Mouse (Mus musculus) lung, postnatal 0 days (tissue): ENCODE results near the gene Hmx2. TPM values are rescaled to one million over a fixed set of nuclear protein-coding genes. Genes with fewer than 3 reads are reported as not detected.

Experiments used
- ATAC-seq: fragments of 200-750 bp; cut with Nextera tagmentation; 2 replicates; pipeline ENCODE4 v1.8.0; 2017; ENCODE audit warnings: moderate library complexity
- DNase-seq: peaks from one replicate; pipeline ENCODE4 v3.0.0-alpha.2; 2016; ENCODE audit warnings: low spot score
- H3K27ac ChIP-seq: fragments of 300-500 bp; sonication (generic); 2 replicates; pipeline ENCODE4 v1.5.1; 2014; ENCODE audit warnings: antibody characterized with exemption, mild to moderate bottlenecking, low read length, mixed read lengths
- H3K27me3 ChIP-seq: fragments of 300-500 bp; sonication (generic); replicated peaks from 2 replicates; pipeline ENCODE4 v1.6.1; 2014; ENCODE audit warnings: low read length, mixed read lengths; ENCODE audit not compliant: insufficient read depth
- H3K36me3 ChIP-seq: fragments of 300-500 bp; sonication (generic); 2 replicates; pipeline ENCODE4 v1.6.1; 2014; ENCODE audit warnings: low read length, mixed read lengths; ENCODE audit not compliant: insufficient read depth
- H3K4me1 ChIP-seq: fragments of 300-500 bp; sonication (generic); 2 replicates; pipeline ENCODE4 v1.6.1; 2014; ENCODE audit warnings: antibody characterized with exemption, low read depth, low read length, mixed read lengths; ENCODE audit not compliant: insufficient read depth
- H3K4me2 ChIP-seq: fragments of 300-500 bp; sonication (generic); replicated peaks from 2 replicates; pipeline ENCODE4 v1.6.1; 2014; ENCODE audit warnings: low read depth, mild to moderate bottlenecking, low read length, moderate library complexity, mixed read lengths
- H3K4me3 ChIP-seq: fragments of 300-500 bp; sonication (generic); 2 replicates; pipeline ENCODE4 v1.5.1; 2014; ENCODE audit warnings: low read depth, low read length
- H3K9ac ChIP-seq: fragments of 300-500 bp; sonication (generic); replicated peaks from 2 replicates; pipeline ENCODE4 v1.6.1; 2014; ENCODE audit warnings: low read depth, mild to moderate bottlenecking
- H3K9me3 ChIP-seq: fragments of 300-500 bp; sonication (generic); 2 replicates; pipeline ENCODE4 v1.6.1; 2016; ENCODE audit warnings: low read length, mixed read lengths
- CTCF ChIP-seq: IDR thresholded peaks from 2 replicates; pipeline ENCODE4 v1.5.1; 2016; ENCODE audit warnings: antibody characterized with exemption, mild to moderate bottlenecking
- EP300 ChIP-seq: IDR thresholded peaks from 2 replicates; pipeline ENCODE4 v1.6.1; 2016; ENCODE audit warnings: antibody characterized with exemption, mild to moderate bottlenecking, control low read depth
- WGBS: fragments of 180-500 bp; shearing (Covaris S2); extraction: QIAGEN DNeasy Blood & Tissue Kit; methylation state at CpG from one replicate; pipeline ENCODE4 v1.1.7; 2014; 5-methylcytosine and 5-hydroxymethylcytosine counted together
- polyA plus RNA-seq: library from polyadenylated mRNA; unstranded; fragments of >200 nt; fragmentation: Nextera tagmentation; extraction: Ambion mirVana; gene quantifications from 2 replicates; pipeline ENCODE4 v1.2.1, GENCODE M21; 2015

The Hmx2 gene
- polyA plus RNA-seq, 1 experiment from 2014 or later = not detected

DNA sequence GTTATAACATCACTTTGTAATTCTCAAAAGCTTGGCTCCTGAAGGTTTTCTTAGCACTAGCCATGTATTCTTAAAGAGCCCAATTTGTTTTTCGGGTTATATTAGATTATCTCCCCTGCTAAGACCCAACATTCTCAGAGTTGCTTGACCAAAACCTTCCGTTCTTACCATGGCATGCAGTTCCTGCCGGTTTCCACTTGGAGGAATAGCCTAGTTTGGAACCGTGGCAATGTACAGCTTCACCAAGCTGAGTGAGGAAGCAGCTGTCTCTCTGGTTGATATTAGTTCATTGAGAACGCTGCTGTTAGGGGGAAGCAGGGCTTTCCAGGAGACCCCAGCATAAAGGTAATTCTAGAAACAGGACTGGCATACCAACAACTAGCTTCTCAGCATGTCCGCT is 26.7 kb downstream of the Hmx2 start:
- no peaks in the 10 kb centered on the region for H3K9me3 ChIP-seq
- H3K27me3 ChIP-seq = no peaks in the 10 kb centered on the region
- H3K27ac ChIP-seq = no peak overlapping the region
- H3K4me1 ChIP-seq = no peaks in the 10 kb centered on the region
- H3K4me3 ChIP-seq = no peak overlapping the region
- H3K4me2 ChIP-seq = no peak overlapping the region
- no peak for TF ChIP-seq CTCF
- TF ChIP-seq EP300 = no peak
- DNase-seq (no peak), ATAC-seq (no peak)
- H3K36me3 ChIP-seq = peaks cover 10% of the 10 kb centered on the region; the same call in 1 of the 2 replicates
- 76% methylated on average over 6 of the region's 6 CpGs for whole genome bisulfite sequencing
- H3K9ac ChIP-seq = no peak overlapping the region

DNA sequence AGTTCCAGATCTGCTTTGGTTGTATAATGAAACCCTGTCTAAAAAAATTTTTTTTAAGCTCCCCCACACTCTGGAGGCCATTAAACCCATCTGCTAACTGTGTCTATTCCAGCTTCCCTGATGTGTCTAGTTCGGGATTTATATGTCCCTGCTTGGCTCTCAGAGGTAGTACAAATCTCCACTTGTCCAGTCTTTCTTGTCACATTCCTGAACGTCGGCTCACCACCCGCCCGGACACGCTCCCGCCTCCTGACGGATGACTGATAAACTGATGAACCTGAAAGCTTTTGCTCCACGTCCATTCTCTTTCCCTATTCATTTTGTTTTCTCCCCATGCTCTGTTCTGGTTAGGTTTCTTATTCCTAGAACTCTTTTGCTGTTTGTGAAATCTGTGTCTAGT is 33.6 kb downstream of the Hmx2 start:
- DNase-seq (no peak), ATAC-seq (no peak)
- H3K4me1 ChIP-seq = no peaks in the 10 kb centered on the region
- WGBS = 22% methylated on average over 9 of the region's 9 CpGs
- H3K4me2 ChIP-seq = no peak overlapping the region
- H3K27me3 ChIP-seq = no peaks in the 10 kb centered on the region
- H3K9me3 ChIP-seq = no peaks in the 10 kb centered on the region
- no peaks in the 10 kb centered on the region for H3K36me3 ChIP-seq
- H3K9ac ChIP-seq = no peak overlapping the region
- no peak overlapping the region for H3K4me3 ChIP-seq
- TF ChIP-seq EP300 (no peak), CTCF (no peak)
- no peak overlapping the region for H3K27ac ChIP-seq

- Histone ChIP-seq H3K4me1 (no peaks in the 10 kb centered on the region), H3K27me3 (no peaks in the 10 kb centered on the region), H3K9me3 (no peaks in the 10 kb centered on the region), H3K4me2 (no peak overlapping the region), H3K36me3 (no peaks in the 10 kb centered on the region), H3K27ac (no peak overlapping the region), H3K4me3 (no peak overlapping the region), H3K9ac (no peak overlapping the region)
- TF ChIP-seq CTCF (no peak), EP300 (no peak)
- ATAC-seq (no peak), DNase-seq (no peak)
- 91% methylated on average over 5 of the region's 5 CpGs for WGBS
Measured at GRCm38 (mm10) chr7:131585551-131585950, 37.0 kb downstream of the Hmx2 start.

DNA sequence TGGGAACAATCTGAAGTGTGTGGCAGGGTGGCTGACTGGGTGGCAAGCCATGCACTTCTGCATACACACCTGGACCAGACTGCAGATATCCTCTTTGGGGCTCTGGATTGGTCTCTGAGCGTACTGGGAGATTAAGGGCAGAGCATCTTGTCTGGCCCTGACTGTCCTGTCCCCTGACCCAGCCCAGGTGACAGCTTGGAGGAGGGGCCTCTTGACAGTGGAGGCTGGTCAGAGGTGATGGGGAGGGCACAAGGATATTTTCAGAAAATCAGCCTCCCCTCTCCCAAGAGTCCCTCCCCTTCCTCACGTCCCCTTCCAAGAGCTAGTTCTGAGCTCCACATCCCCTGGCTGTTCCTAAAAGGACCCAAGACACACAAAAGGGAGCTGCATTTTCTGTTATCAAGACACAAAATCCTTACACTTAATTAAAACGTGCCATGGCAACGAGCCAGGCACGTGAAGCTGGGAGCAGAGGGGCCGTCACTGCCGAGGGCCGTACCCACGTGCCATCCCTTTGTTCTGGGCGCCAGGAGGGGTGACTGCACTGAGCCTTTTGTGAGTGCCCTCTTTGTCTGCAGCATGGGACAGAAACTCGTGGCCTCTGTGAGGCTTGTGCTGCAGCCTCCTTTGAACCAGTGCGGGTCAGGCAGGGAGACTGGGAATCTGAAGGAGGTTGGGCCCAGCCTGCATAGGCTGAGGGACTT is 49.4 kb downstream of the Hmx2 start:
- Histone ChIP-seq H3K4me2 (no peak overlapping the region), H3K4me3 (no peak overlapping the region), H3K4me1 (no peaks in the 10 kb centered on the region), H3K9me3 (no peaks in the 10 kb centered on the region), H3K27ac (no peak overlapping the region), H3K36me3 (no peaks in the 10 kb centered on the region), H3K9ac (no peak overlapping the region), H3K27me3 (no peaks in the 10 kb centered on the region)
- DNase-seq (no peak), ATAC-seq (no peak)
- 16% methylated on average over 12 of the region's 12 CpGs for WGBS
- no peak for TF ChIP-seq CTCF
- no peak for TF ChIP-seq EP300

DNA sequence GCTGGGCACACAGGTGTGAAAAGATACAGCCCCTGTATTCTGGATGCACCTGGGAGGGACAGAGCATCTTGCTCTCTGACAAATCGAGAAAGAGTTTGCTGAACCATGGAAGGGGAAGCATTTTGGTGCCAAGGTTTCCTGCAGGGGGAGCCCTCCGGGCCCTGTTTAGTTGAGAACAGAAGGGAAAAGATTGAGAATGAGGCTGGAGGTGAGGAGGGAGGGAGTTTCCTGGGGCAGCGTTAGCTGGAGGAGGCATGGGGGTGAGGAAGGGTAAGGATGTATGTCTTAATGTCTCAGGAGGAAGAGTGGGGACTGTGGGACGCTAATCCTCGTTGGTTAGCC is 49.9 kb downstream of the Hmx2 start:
- 7% methylated on average over 5 of the region's 5 CpGs for WGBS
- Histone ChIP-seq H3K36me3 (no peaks in the 10 kb centered on the region), H3K4me2 (no peak overlapping the region), H3K4me3 (no peak overlapping the region), H3K9me3 (no peaks in the 10 kb centered on the region), H3K4me1 (no peaks in the 10 kb centered on the region), H3K9ac (no peak overlapping the region), H3K27me3 (no peaks in the 10 kb centered on the region), H3K27ac (no peak overlapping the region)
- ATAC-seq (no peak), DNase-seq (peak; percentile 11)
- TF ChIP-seq CTCF = peak; percentile 54
- TF ChIP-seq EP300 = no peak

DNA sequence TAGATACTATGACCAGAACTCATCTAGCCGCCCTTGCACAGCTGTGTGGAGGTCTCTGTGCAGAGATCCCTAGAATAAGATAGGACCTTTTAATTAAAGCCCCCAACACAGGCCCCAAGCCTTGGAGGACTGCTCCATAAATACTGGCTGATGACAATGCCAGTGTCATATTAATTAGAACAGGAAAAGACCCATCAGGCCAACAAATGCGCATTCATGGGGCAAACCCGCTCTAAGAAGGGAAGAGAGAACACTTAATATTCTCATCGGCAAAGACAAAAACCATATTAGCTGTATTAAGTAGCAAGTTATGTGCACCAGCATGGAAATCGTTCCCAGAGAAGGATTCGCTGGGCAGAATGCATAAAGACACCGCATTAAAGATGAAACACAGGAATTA is 53.5 kb downstream of the Hmx2 start:
- no peak overlapping the region for H3K4me3 ChIP-seq
- no peaks in the 10 kb centered on the region for H3K4me1 ChIP-seq
- no peak overlapping the region for H3K9ac ChIP-seq
- ATAC-seq (no peak), DNase-seq (no peak)
- no peak overlapping the region for H3K4me2 ChIP-seq
- no peak overlapping the region for H3K27ac ChIP-seq
- no peaks in the 10 kb centered on the region for H3K36me3 ChIP-seq
- 79% methylated on average over 7 of the region's 7 CpGs for WGBS
- H3K27me3 ChIP-seq = no peaks in the 10 kb centered on the region
- no peak for TF ChIP-seq CTCF
- no peak for TF ChIP-seq EP300
- H3K9me3 ChIP-seq = no peaks in the 10 kb centered on the region

DNA sequence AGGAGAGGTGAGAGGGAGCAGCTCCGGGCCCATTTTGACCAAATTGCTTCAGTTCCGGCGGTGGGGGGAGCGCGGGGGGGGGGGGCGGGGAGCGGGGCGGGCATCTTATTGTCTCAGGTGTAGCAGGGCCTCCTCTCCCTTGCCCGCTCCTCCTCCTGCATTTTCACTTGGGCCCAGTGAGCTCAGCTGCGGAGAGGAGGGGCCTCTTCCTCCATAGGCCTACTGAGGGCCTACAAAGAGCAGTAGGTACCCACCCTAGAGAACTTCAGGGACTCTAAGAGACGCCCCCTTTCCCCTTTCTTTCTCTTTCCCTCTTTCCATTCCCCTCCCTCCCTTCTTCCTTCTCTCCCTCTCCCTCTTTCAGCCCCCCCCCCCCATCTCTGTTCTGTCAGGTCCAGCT is 54.6 kb downstream of the Hmx2 start:
- no peaks in the 10 kb centered on the region for H3K27me3 ChIP-seq
- H3K4me3 ChIP-seq = no peak overlapping the region
- ATAC-seq (no peak), DNase-seq (no peak)
- H3K9me3 ChIP-seq = no peaks in the 10 kb centered on the region
- no peak overlapping the region for H3K27ac ChIP-seq
- no peaks in the 10 kb centered on the region for H3K36me3 ChIP-seq
- no peak overlapping the region for H3K9ac ChIP-seq
- H3K4me1 ChIP-seq = no peaks in the 10 kb centered on the region
- no peak overlapping the region for H3K4me2 ChIP-seq
- WGBS = 5% methylated on average over 4 of the region's 11 CpGs
- no peak for TF ChIP-seq EP300
- no peak for TF ChIP-seq CTCF
